Mouse (Mus musculus) ES-E14 (cell line): ENCODE measurements around the gene Dok5. TPM values are rescaled to one million over a fixed set of nuclear protein-coding genes. Genes with fewer than 3 reads are reported as not detected.

Source experiments
- DNase-seq: peaks from one replicate; pipeline ENCODE4 v3.0.0-alpha.2; 2013; ENCODE audit warnings: low read depth, low spot score
- H3K27ac ChIP-seq: 2 replicates; pipeline ENCODE4 v1.5.1; 2012; ENCODE audit warnings: low read depth, mild to moderate bottlenecking, low read length, moderate library complexity, mixed read lengths; ENCODE audit not compliant: poor library complexity, insufficient read depth, severe bottlenecking
- H3K36me3 ChIP-seq: 2 replicates; pipeline ENCODE4 v1.6.1; 2012; ENCODE audit warnings: mild to moderate bottlenecking, low read length, moderate library complexity, mixed read lengths; ENCODE audit not compliant: control insufficient read depth, poor library complexity, insufficient read depth, severe bottlenecking
- H3K4me1 ChIP-seq, 2 experiments: fragments of 150-350 bp in 1 of 2; sonication (generic) in 1 of 2; 2 replicates each; pipeline ENCODE4 v1.6.1; 2012; ENCODE audit warnings: low read length in 2 of 2, mild to moderate bottlenecking in 1 of 2, mixed read lengths in 1 of 2; ENCODE audit not compliant: control insufficient read depth in 2 of 2, insufficient read depth in 2 of 2, poor library complexity in 1 of 2
- H3K4me3 ChIP-seq, 2 experiments: fragments of 150-350 bp in 1 of 2; sonication (generic) in 1 of 2; 2 replicates each; pipeline ENCODE4 v1.5.1; 2012; ENCODE audit warnings: low read length in 2 of 2, low read depth in 1 of 2, mild to moderate bottlenecking in 1 of 2, mixed read lengths in 1 of 2; ENCODE audit not compliant: insufficient read depth in 1 of 2, poor library complexity in 1 of 2, severe bottlenecking in 1 of 2
- H3K9ac ChIP-seq: 2 replicates; pipeline ENCODE4 v1.6.1; 2012; ENCODE audit warnings: low read depth, mild to moderate bottlenecking, low read length, mixed read lengths; ENCODE audit not compliant: poor library complexity, insufficient read depth, severe bottlenecking
- H3K9me3 ChIP-seq: fragments of 150-350 bp; sonication (generic); 2 replicates; pipeline ENCODE4 v1.6.1; 2012; ENCODE audit warnings: low read depth, mild to moderate bottlenecking, low read length; ENCODE audit not compliant: control insufficient read depth, insufficient read depth
- CHD2 ChIP-seq: IDR thresholded peaks from 2 replicates; pipeline ENCODE4 v1.6.1; 2014; ENCODE audit warnings: mild to moderate bottlenecking, low read depth, low read length, inconsistent platforms
- HCFC1 ChIP-seq: IDR thresholded peaks from 2 replicates; pipeline ENCODE4 v1.6.1; 2012; ENCODE audit warnings: low read length, inconsistent platforms, borderline replicate concordance; ENCODE audit not compliant: insufficient read depth
- MAFK ChIP-seq: IDR thresholded peaks from 2 replicates; pipeline ENCODE4 v1.6.1; 2014; ENCODE audit warnings: mild to moderate bottlenecking, low read depth, low read length, inconsistent platforms; ENCODE audit not compliant: insufficient read depth
- ZC3H11A ChIP-seq: IDR thresholded peaks from 2 replicates; pipeline ENCODE4 v1.6.1; 2012; ENCODE audit warnings: low read depth, mild to moderate bottlenecking, inconsistent platforms, low read length, borderline replicate concordance
- ZNF384 ChIP-seq: IDR thresholded peaks from 2 replicates; pipeline ENCODE4 v1.6.1; 2012; ENCODE audit warnings: low read depth, low read length, inconsistent platforms
- in situ Hi-C, 2 experiments: fragments of 600-800 bp; cut with MboI; formaldehyde crosslinking; loops; one replicate each; pipeline ENCODE4 v1.15.1; 2025; ENCODE audit warnings: low sequenced_read_pairs in 2 of 2, inconsistent platforms in 1 of 2; ENCODE audit not compliant: unreplicated experiment in 2 of 2
- total RNA-seq: library from RNA; depleted of rRNA; stranded (reverse); fragments of 300-350 nt; gene quantifications from 2 replicates; pipeline ENCODE4 v1.2.3, GENCODE M21; 2012

The Dok5 gene
- total RNA-seq, 1 experiment: 0.58 TPM

DNA sequence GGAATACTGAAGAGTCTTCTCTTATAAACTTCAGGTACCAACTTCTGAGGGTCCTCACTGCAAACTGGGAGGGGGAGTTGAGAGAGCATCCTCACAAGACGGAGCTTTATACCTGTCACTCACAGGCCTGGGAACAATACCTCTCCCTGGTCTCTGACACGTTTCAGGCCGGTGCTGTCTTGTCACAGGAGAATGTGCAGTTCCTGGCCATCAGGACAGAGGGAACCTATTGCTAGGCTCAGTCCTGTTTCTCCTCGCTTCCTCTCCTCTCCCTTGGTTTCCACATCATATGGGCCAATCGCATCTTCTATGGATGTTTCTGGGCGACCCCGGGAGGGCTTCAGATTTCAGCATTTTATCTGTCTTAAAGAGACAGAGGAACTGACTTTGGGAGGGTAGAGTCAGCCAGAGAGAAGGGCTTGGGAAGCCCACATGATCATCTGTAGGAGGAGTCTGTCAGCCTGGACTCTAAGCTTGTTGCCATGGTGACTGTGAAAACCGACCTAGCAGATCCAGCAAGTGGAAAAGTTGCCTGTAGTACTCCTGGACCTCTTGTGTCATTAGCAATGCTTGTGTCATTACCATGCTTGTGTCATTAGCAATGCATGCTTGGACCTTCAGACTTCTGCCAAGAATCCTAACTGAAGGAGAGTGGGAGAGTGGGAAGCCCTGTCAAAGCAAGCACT is 59.9 kb downstream of the Dok5 start:
- Histone ChIP-seq H3K27ac (no peak overlapping the region), H3K9me3 (no peaks in the 10 kb centered on the region), H3K36me3 (no peaks in the 10 kb centered on the region), H3K4me1 (peaks cover 0 to 2% of the 10 kb centered on the region in 2 experiments; a peak in 1 of 4 replicates), H3K9ac (no peak overlapping the region), H3K4me3 (no peak overlapping the region)
- no peak for TF ChIP-seq MAFK
- no peak for TF ChIP-seq CHD2
- TF ChIP-seq HCFC1: no peak
- TF ChIP-seq ZC3H11A: no peak
- no peak for TF ChIP-seq ZNF384
- in situ Hi-C loops: no loop called here
- DNase-seq: no peak

- no peak for DNase-seq
- no peaks in the 10 kb centered on the region for H3K9me3 ChIP-seq
- TF ChIP-seq HCFC1 (no peak), MAFK (no peak), ZC3H11A (no peak), ZNF384 (no peak), CHD2 (no peak)
- H3K4me1 ChIP-seq: peaks cover 0 to 2% of the 10 kb centered on the region in 2 experiments; a peak in 1 of 4 replicates
- in situ Hi-C loops: no loop called here
- no peak overlapping the region for H3K27ac ChIP-seq
- no peak overlapping the region for H3K9ac ChIP-seq
- no peak overlapping the region for H3K4me3 ChIP-seq
- no peaks in the 10 kb centered on the region for H3K36me3 ChIP-seq
Observed at GRCm38 (mm10) chr2:170795242-170795641, 63.6 kb downstream of the Dok5 start.

DNA sequence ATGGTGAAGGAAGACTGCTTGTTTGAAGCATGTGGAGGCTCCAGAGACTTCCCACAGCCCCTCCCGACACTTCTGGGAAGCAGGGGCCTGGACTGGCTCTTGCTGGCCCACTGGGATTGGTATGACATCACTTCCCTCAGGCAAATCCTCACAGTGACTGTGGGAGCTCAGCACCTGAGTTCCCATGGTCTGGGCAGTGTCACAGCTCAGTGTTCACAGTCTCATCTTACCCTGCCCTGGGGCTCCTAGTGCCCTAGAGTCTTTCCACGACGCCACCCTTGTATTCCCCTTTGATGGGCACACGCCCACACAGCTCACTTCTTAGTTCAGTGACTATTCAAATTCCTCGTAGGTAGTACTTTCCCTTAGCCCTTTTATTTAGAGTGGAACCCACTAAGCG is 71.4 kb downstream of the Dok5 start:
- no peak overlapping the region for H3K9ac ChIP-seq
- no peaks in the 10 kb centered on the region for H3K36me3 ChIP-seq
- no peak for DNase-seq
- TF ChIP-seq ZC3H11A (no peak), CHD2 (no peak), HCFC1 (no peak), MAFK (no peak), ZNF384 (no peak)
- in situ Hi-C loops: no loop called here
- H3K4me1 ChIP-seq: no peaks in the 10 kb centered on the region
- no peak overlapping the region for H3K27ac ChIP-seq
- H3K9me3 ChIP-seq: no peaks in the 10 kb centered on the region
- no peak overlapping the region for H3K4me3 ChIP-seq

- no peaks in the 10 kb centered on the region for H3K36me3 ChIP-seq
- H3K9me3 ChIP-seq: no peaks in the 10 kb centered on the region
- H3K9ac ChIP-seq: no peak overlapping the region
- TF ChIP-seq CHD2: no peak
- TF ChIP-seq HCFC1: no peak
- no peak for TF ChIP-seq ZC3H11A
- no peak for TF ChIP-seq ZNF384
- no peak for TF ChIP-seq MAFK
- no peak overlapping the region for H3K27ac ChIP-seq
- no peaks in the 10 kb centered on the region for H3K4me1 ChIP-seq
- H3K4me3 ChIP-seq: no peak overlapping the region
- DNase-seq: no peak
- in situ Hi-C loops: no loop called here
Observed at GRCm38 (mm10) chr2:170807555-170808258, 76.1 kb downstream of the Dok5 start.
